Mouse (Mus musculus): ENCODE measurements around the gene Naa38. TPM values are rescaled to one million over a fixed set of nuclear protein-coding genes. Genes with fewer than 3 reads are reported as not detected.

Naa38 gene
- polyA plus RNA-seq, 1 experiment from 2014 or later: 141 TPM

- H3K27ac ChIP-seq (replicated peaks; ENCODE audit: low read depth, low read length): no peak overlapping the region
- 33% methylated on average over 9 of the region's 9 CpGs for WGBS
- no peak overlapping the region for H3K4me3 ChIP-seq (ENCODE audit: low read depth, low read length)
- peaks cover 2% of the 10 kb centered on the region; the same call in 1 of the 2 replicates for H3K36me3 ChIP-seq (ENCODE audit: control insufficient read depth, insufficient read depth, low read length)
- peaks cover 13% of the 10 kb centered on the region for H3K4me1 ChIP-seq (ENCODE audit: control insufficient read depth, insufficient read depth, low read length)
- ATAC-seq (ENCODE audit: insufficient number of reproducible peaks, low FRiP score, low TSS enrichment, low read depth) (no peak), DNase-seq (ENCODE audit: low spot score) (no peak)
- H3K4me2 ChIP-seq (ENCODE audit: low read depth, severe bottlenecking): peak overlapping the region; percentile 15; the same call in 1 of the 2 replicates
- H3K9ac ChIP-seq (ENCODE audit: low read length): peak overlapping the region; percentile 23; the same call in 1 of the 2 replicates
- H3K27me3 ChIP-seq (ENCODE audit: control insufficient read depth, insufficient read depth, low read length): no peaks in the 10 kb centered on the region
- no peaks in the 10 kb centered on the region for H3K9me3 ChIP-seq (ENCODE audit: control insufficient read depth, low read length)
Observed at GRCm38 (mm10) chr11:69370817-69371215, 24.5 kb upstream of the Naa38 start.

- ATAC-seq (ENCODE audit: insufficient number of reproducible peaks, low FRiP score, low TSS enrichment, low read depth) (no peak), DNase-seq (ENCODE audit: low spot score) (no peak)
- H3K27ac ChIP-seq (replicated peaks; ENCODE audit: low read depth, low read length): no peak overlapping the region
- peaks cover 9% of the 10 kb centered on the region for H3K4me1 ChIP-seq (ENCODE audit: control insufficient read depth, insufficient read depth, low read length)
- 0 out of 2 replicates have a peak overlapping the region, but pooled peaks have one; percentile 3 for H3K4me2 ChIP-seq (ENCODE audit: low read depth, severe bottlenecking)
- H3K27me3 ChIP-seq (ENCODE audit: control insufficient read depth, insufficient read depth, low read length): no peaks in the 10 kb centered on the region
- H3K9ac ChIP-seq (ENCODE audit: low read length): no peak overlapping the region
- H3K9me3 ChIP-seq (ENCODE audit: control insufficient read depth, low read length): no peaks in the 10 kb centered on the region
- WGBS: 60% methylated on average over 12 of the region's 12 CpGs
- no peak overlapping the region for H3K4me3 ChIP-seq (ENCODE audit: low read depth, low read length)
- peaks cover 2% of the 10 kb centered on the region; the same call in 1 of the 2 replicates for H3K36me3 ChIP-seq (ENCODE audit: control insufficient read depth, insufficient read depth, low read length)
Observed at GRCm38 (mm10) chr11:69371601-69372000, 23.7 kb upstream of the Naa38 start.

- peaks cover 2% of the 10 kb centered on the region; the same call in 1 of the 2 replicates for H3K36me3 ChIP-seq (ENCODE audit: control insufficient read depth, insufficient read depth, low read length)
Observed at GRCm38 (mm10) chr11:69372056-69372779, 23.1 kb upstream of the Naa38 start.

GRCm38 (mm10) chr11:69372780-69373170, 22.5 kb upstream of the Naa38 start:
- no peak overlapping the region for H3K9ac ChIP-seq (ENCODE audit: low read length)
- no peaks in the 10 kb centered on the region for H3K27me3 ChIP-seq (ENCODE audit: control insufficient read depth, insufficient read depth, low read length)
- H3K4me2 ChIP-seq (ENCODE audit: low read depth, severe bottlenecking): no peak overlapping the region
- WGBS: 61% methylated on average over 3 of the region's 3 CpGs
- H3K9me3 ChIP-seq (ENCODE audit: control insufficient read depth, low read length): no peaks in the 10 kb centered on the region
- H3K4me3 ChIP-seq (ENCODE audit: low read depth, low read length): no peak overlapping the region
- H3K27ac ChIP-seq (replicated peaks; ENCODE audit: low read depth, low read length): no peak overlapping the region
- ATAC-seq (ENCODE audit: insufficient number of reproducible peaks, low FRiP score, low TSS enrichment, low read depth): no peak
- peaks cover 2% of the 10 kb centered on the region; the same call in 1 of the 2 replicates for H3K36me3 ChIP-seq (ENCODE audit: control insufficient read depth, insufficient read depth, low read length)
- no peak for DNase-seq (ENCODE audit: low spot score)
- peaks cover 9% of the 10 kb centered on the region for H3K4me1 ChIP-seq (ENCODE audit: control insufficient read depth, insufficient read depth, low read length)

More at GRCm38 (mm10) chr11:69372056-69372779, 23.1 kb upstream of the Naa38 start:
- 65% methylated on average over 12 of the region's 12 CpGs for WGBS
- 0 out of 2 replicates have a peak overlapping the region, but pooled peaks have one; percentile 5 for H3K27ac ChIP-seq (replicated peaks; ENCODE audit: low read depth, low read length)
- H3K4me3 ChIP-seq (ENCODE audit: low read depth, low read length): no peak overlapping the region
- H3K9ac ChIP-seq (ENCODE audit: low read length): no peak overlapping the region
- DNase-seq (ENCODE audit: low spot score) (no peak), ATAC-seq (ENCODE audit: insufficient number of reproducible peaks, low FRiP score, low TSS enrichment, low read depth) (no peak)
- H3K27me3 ChIP-seq (ENCODE audit: control insufficient read depth, insufficient read depth, low read length): no peaks in the 10 kb centered on the region
- peaks cover 9% of the 10 kb centered on the region for H3K4me1 ChIP-seq (ENCODE audit: control insufficient read depth, insufficient read depth, low read length)
- H3K4me2 ChIP-seq (ENCODE audit: low read depth, severe bottlenecking): peak overlapping the region; percentile 3; the same call in 1 of the 2 replicates
- no peaks in the 10 kb centered on the region for H3K9me3 ChIP-seq (ENCODE audit: control insufficient read depth, low read length)

GRCm38 (mm10) chr11:69373223-69373965, 21.9 kb upstream of the Naa38 start:
- Histone ChIP-seq H3K9me3 (ENCODE audit: control insufficient read depth, low read length) (no peaks in the 10 kb centered on the region), H3K27me3 (ENCODE audit: control insufficient read depth, insufficient read depth, low read length) (no peaks in the 10 kb centered on the region), H3K27ac (replicated peaks; ENCODE audit: low read depth, low read length) (no peak overlapping the region), H3K4me3 (ENCODE audit: low read depth, low read length) (no peak overlapping the region), H3K4me2 (ENCODE audit: low read depth, severe bottlenecking) (no peak overlapping the region), H3K4me1 (ENCODE audit: control insufficient read depth, insufficient read depth, low read length) (peaks cover 7% of the 10 kb centered on the region), H3K9ac (ENCODE audit: low read length) (no peak overlapping the region), H3K36me3 (ENCODE audit: control insufficient read depth, insufficient read depth, low read length) (peaks cover 2% of the 10 kb centered on the region; the same call in 1 of the 2 replicates)
- DNase-seq (ENCODE audit: low spot score) (no peak), ATAC-seq (ENCODE audit: insufficient number of reproducible peaks, low FRiP score, low TSS enrichment, low read depth) (no peak)
- 89% methylated on average over 16 of the region's 16 CpGs for WGBS

GRCm38 (mm10) chr11:69375646-69376045, 19.6 kb upstream of the Naa38 start:
- 91% methylated on average over 4 of the region's 4 CpGs for WGBS
- no peak for ATAC-seq (ENCODE audit: insufficient number of reproducible peaks, low FRiP score, low TSS enrichment, low read depth)
- Histone ChIP-seq H3K9me3 (ENCODE audit: control insufficient read depth, low read length) (no peaks in the 10 kb centered on the region), H3K4me2 (ENCODE audit: low read depth, severe bottlenecking) (no peak overlapping the region), H3K9ac (ENCODE audit: low read length) (no peak overlapping the region), H3K27me3 (ENCODE audit: control insufficient read depth, insufficient read depth, low read length) (no peaks in the 10 kb centered on the region), H3K4me1 (ENCODE audit: control insufficient read depth, insufficient read depth, low read length) (peaks cover 7% of the 10 kb centered on the region), H3K36me3 (ENCODE audit: control insufficient read depth, insufficient read depth, low read length) (peaks cover 2% of the 10 kb centered on the region; the same call in 1 of the 2 replicates), H3K27ac (replicated peaks; ENCODE audit: low read depth, low read length) (no peak overlapping the region), H3K4me3 (ENCODE audit: low read depth, low read length) (no peak overlapping the region)
- no peak for DNase-seq (ENCODE audit: low spot score)

- 80% methylated on average over 3 of the region's 3 CpGs for WGBS
- Histone ChIP-seq H3K36me3 (ENCODE audit: control insufficient read depth, insufficient read depth, low read length) (peaks cover 2% of the 10 kb centered on the region; the same call in 1 of the 2 replicates), H3K4me3 (ENCODE audit: low read depth, low read length) (no peak overlapping the region), H3K27me3 (ENCODE audit: control insufficient read depth, insufficient read depth, low read length) (no peaks in the 10 kb centered on the region), H3K9me3 (ENCODE audit: control insufficient read depth, low read length) (no peaks in the 10 kb centered on the region), H3K4me1 (ENCODE audit: control insufficient read depth, insufficient read depth, low read length) (no peaks in the 10 kb centered on the region), H3K4me2 (ENCODE audit: low read depth, severe bottlenecking) (no peak overlapping the region), H3K9ac (ENCODE audit: low read length) (no peak overlapping the region), H3K27ac (replicated peaks; ENCODE audit: low read depth, low read length) (no peak overlapping the region)
- ATAC-seq (ENCODE audit: insufficient number of reproducible peaks, low FRiP score, low TSS enrichment, low read depth) (no peak), DNase-seq (ENCODE audit: low spot score) (no peak)
Observed at GRCm38 (mm10) chr11:69377766-69378165, 17.5 kb upstream of the Naa38 start.

GRCm38 (mm10) chr11:69379600-69379999, 15.7 kb upstream of the Naa38 start:
- H3K4me2 ChIP-seq (ENCODE audit: low read depth, severe bottlenecking): no peak overlapping the region
- ATAC-seq (ENCODE audit: insufficient number of reproducible peaks, low FRiP score, low TSS enrichment, low read depth): no peak
- no peak for DNase-seq (ENCODE audit: low spot score)
- H3K4me1 ChIP-seq (ENCODE audit: control insufficient read depth, insufficient read depth, low read length): no peaks in the 10 kb centered on the region
- H3K36me3 ChIP-seq (ENCODE audit: control insufficient read depth, insufficient read depth, low read length): no peaks in the 10 kb centered on the region
- H3K27ac ChIP-seq (replicated peaks; ENCODE audit: low read depth, low read length): no peak overlapping the region
- H3K27me3 ChIP-seq (ENCODE audit: control insufficient read depth, insufficient read depth, low read length): no peaks in the 10 kb centered on the region
- WGBS: 86% methylated on average over 3 of the region's 3 CpGs
- H3K4me3 ChIP-seq (ENCODE audit: low read depth, low read length): no peak overlapping the region
- H3K9me3 ChIP-seq (ENCODE audit: control insufficient read depth, low read length): no peaks in the 10 kb centered on the region
- no peak overlapping the region for H3K9ac ChIP-seq (ENCODE audit: low read length)

Data from limb, embryonic 11.5 days (tissue).